12 mouse cellular contexts compared by ENCODE assay signal in genomic region chr14:54442548-54442947, GRCm38 (mm10). TPM values are rescaled to one million over a fixed set of nuclear protein-coding genes. Genes with fewer than 3 reads are reported as not detected.
DNase-seq lines count a peak whose midpoint lies in the region; ATAC-seq and TF ChIP-seq lines count a peak whose summit lies in the region.
"Had no signal": no experiment of that assay in that cellular context is flagged by ENCODE, and none has a peak within 500 bp of the region (broad histone marks: within the 10 kb centered on the region; RNA-seq: fewer than 3 reads in every experiment).

No protein-coding gene starts in this region.

- DNase-seq in heart, adult 18-20 months: no peak
- peak; percentile 45 for DNase-seq in midbrain, embryonic 11.5 days (ENCODE audit: low spot score, missing footprints)
- DNase-seq in midbrain, embryonic 14.5 days: no peak
- no peak for DNase-seq in natural killer cell, adult 2 months (ENCODE audit: low spot score in 2 of 2)
- DNase-seq in layer of hippocampus, adult 2 months (ENCODE audit: low spot score in 2 of 2): no peak
- DNase-seq: kidney, adult 8-10 months; right cerebral cortex, postnatal 25 days had no signal

- peaks cover 42% of the 10 kb centered on the region for H3K36me3 ChIP-seq in heart, embryonic 13.5 days
- H3K36me3 ChIP-seq in midbrain, embryonic 11.5 days (ENCODE audit: control insufficient read depth, insufficient read depth, low read length): peaks cover 3% of the 10 kb centered on the region; the same call in 1 of the 2 replicates
- H3K36me3 ChIP-seq in midbrain, embryonic 14.5 days (ENCODE audit: control insufficient read depth, insufficient read depth, low read length): peaks cover 18% of the 10 kb centered on the region; the same call in 1 of the 2 replicates
- H3K36me3 ChIP-seq in limb, embryonic 12.5 days: peaks cover 43% of the 10 kb centered on the region
- H3K36me3 ChIP-seq in forebrain, embryonic 12.5 days (replicated peaks): peaks cover 38% of the 10 kb centered on the region

- peaks cover 33% of the 10 kb centered on the region for H3K4me1 ChIP-seq in heart, embryonic 13.5 days
- H3K4me1 ChIP-seq in midbrain, embryonic 11.5 days (ENCODE audit: control insufficient read depth, insufficient read depth, low read length): peaks cover 3% of the 10 kb centered on the region; the same call in 1 of the 2 replicates
- no peaks in the 10 kb centered on the region for H3K4me1 ChIP-seq in midbrain, embryonic 14.5 days (ENCODE audit: control insufficient read depth, insufficient read depth, low read length)
- peaks cover 23% of the 10 kb centered on the region for H3K4me1 ChIP-seq in limb, embryonic 12.5 days (replicated peaks)
- H3K4me1 ChIP-seq in forebrain, embryonic 12.5 days: peaks cover 4% of the 10 kb centered on the region; the same call in 1 of the 2 replicates

- H3K27me3 ChIP-seq in heart, embryonic 13.5 days (replicated peaks): no peaks in the 10 kb centered on the region
- no peaks in the 10 kb centered on the region for H3K27me3 ChIP-seq in midbrain, embryonic 11.5 days (ENCODE audit: control insufficient read depth, insufficient read depth, low read length)
- no peaks in the 10 kb centered on the region for H3K27me3 ChIP-seq in midbrain, embryonic 14.5 days (ENCODE audit: control insufficient read depth, insufficient read depth, low read length)
- no peaks in the 10 kb centered on the region for H3K27me3 ChIP-seq in limb, embryonic 12.5 days
- no peaks in the 10 kb centered on the region for H3K27me3 ChIP-seq in forebrain, embryonic 12.5 days

- H3K4me3 ChIP-seq in heart, embryonic 13.5 days: no peak overlapping the region
- no peak overlapping the region for H3K4me3 ChIP-seq in midbrain, embryonic 11.5 days (ENCODE audit: low read depth, low read length)
- no peak overlapping the region for H3K4me3 ChIP-seq in midbrain, embryonic 14.5 days (replicated peaks; ENCODE audit: low read depth, low read length)
- no peak overlapping the region for H3K4me3 ChIP-seq in limb, embryonic 12.5 days (replicated peaks)
- H3K4me3 ChIP-seq in forebrain, embryonic 12.5 days (replicated peaks): no peak overlapping the region
- H3K4me3 ChIP-seq in layer of hippocampus, adult 2 months: no peak overlapping the region
- H3K4me3 ChIP-seq: liver, embryonic 12.5 days had no signal

- TF ChIP-seq CTCF in layer of hippocampus, adult 2 months (conservative IDR thresholded peaks at IDR 0.05): no peak

- H3K9ac ChIP-seq in heart, embryonic 13.5 days: no peak overlapping the region
- no peak overlapping the region for H3K9ac ChIP-seq in midbrain, embryonic 11.5 days (ENCODE audit: low read length)
- H3K9ac ChIP-seq in midbrain, embryonic 14.5 days (replicated peaks; ENCODE audit: low read length): no peak overlapping the region
- H3K9ac ChIP-seq in limb, embryonic 12.5 days (replicated peaks): no peak overlapping the region
- no peak overlapping the region for H3K9ac ChIP-seq in forebrain, embryonic 12.5 days
- H3K9ac ChIP-seq: liver, embryonic 12.5 days had no signal

- no peaks in the 10 kb centered on the region for H3K9me3 ChIP-seq in heart, embryonic 13.5 days
- H3K9me3 ChIP-seq in midbrain, embryonic 11.5 days (ENCODE audit: control insufficient read depth, low read length): no peaks in the 10 kb centered on the region
- no peaks in the 10 kb centered on the region for H3K9me3 ChIP-seq in midbrain, embryonic 14.5 days (ENCODE audit: control insufficient read depth, low read length)
- no peaks in the 10 kb centered on the region for H3K9me3 ChIP-seq in limb, embryonic 12.5 days
- H3K9me3 ChIP-seq in forebrain, embryonic 12.5 days: no peaks in the 10 kb centered on the region
- H3K9me3 ChIP-seq: liver, embryonic 12.5 days had no signal

- WGBS in heart, embryonic 13.5 days: 83% methylated on average over 3 of the region's 3 CpGs
- WGBS in midbrain, embryonic 11.5 days: 95% methylated on average over 3 of the region's 3 CpGs
- WGBS in midbrain, embryonic 14.5 days: 87% methylated on average over 3 of the region's 3 CpGs
- WGBS in limb, embryonic 12.5 days: 91% methylated on average over 3 of the region's 3 CpGs
- 91% methylated on average over 3 of the region's 3 CpGs for WGBS in forebrain, embryonic 12.5 days

- ATAC-seq in heart, embryonic 13.5 days (ENCODE audit: extremely low read depth, insufficient number of reproducible peaks, low FRiP score, low TSS enrichment): no peak
- ATAC-seq in midbrain, embryonic 11.5 days (ENCODE audit: low FRiP score): no peak
- ATAC-seq in midbrain, embryonic 14.5 days (ENCODE audit: low FRiP score, low TSS enrichment): no peak
- ATAC-seq in limb, embryonic 12.5 days (ENCODE audit: insufficient number of reproducible peaks, insufficient read depth, low FRiP score, low TSS enrichment, low read depth): peak; percentile 40; the same call in 1 of the 2 replicates
- ATAC-seq in forebrain, embryonic 12.5 days (ENCODE audit: low FRiP score): no peak

- no peak overlapping the region for H3K4me2 ChIP-seq in heart, embryonic 13.5 days
- H3K4me2 ChIP-seq in midbrain, embryonic 11.5 days: no peak overlapping the region
- no peak overlapping the region for H3K4me2 ChIP-seq in midbrain, embryonic 14.5 days (ENCODE audit: low read length)
- H3K4me2 ChIP-seq in limb, embryonic 12.5 days: no peak overlapping the region
- H3K4me2 ChIP-seq in forebrain, embryonic 12.5 days: no peak overlapping the region
- H3K4me2 ChIP-seq: heart, embryonic 11.5 days; liver, embryonic 12.5 days had no signal

- peak overlapping the region; percentile 38 for H3K27ac ChIP-seq in heart, embryonic 13.5 days (replicated peaks)
- H3K27ac ChIP-seq in midbrain, embryonic 11.5 days (ENCODE audit: low read depth, low read length): no peak overlapping the region
- no peak overlapping the region for H3K27ac ChIP-seq in midbrain, embryonic 14.5 days (replicated peaks; ENCODE audit: low read depth, low read length)
- H3K27ac ChIP-seq in limb, embryonic 12.5 days: peak overlapping the region; percentile 88; the same call in 1 of the 2 replicates
- no peak overlapping the region for H3K27ac ChIP-seq in forebrain, embryonic 12.5 days
- no peak overlapping the region for H3K27ac ChIP-seq in layer of hippocampus, adult 2 months
- H3K27ac ChIP-seq: liver, embryonic 12.5 days had no signal

RNA-seq across cellular contexts. Expression of gene Mmp14, which starts 11.1 kb away (rescaled TPM):
- polyA plus RNA-seq in heart, embryonic 13.5 days (2015; fragmentation: Nextera tagmentation; extraction: Ambion mirVana): 97.4 and 98.7 TPM in 2 replicates
- 10 to 100 TPM; 12.4 to 15.3 TPM for total RNA-seq in heart, adult 18-20 months (2021)
- polyA plus RNA-seq in midbrain, embryonic 11.5 days (2014; fragmentation: Nextera tagmentation; extraction: Ambion mirVana): 57.4 and 57.5 TPM in 2 replicates
- 36.2 and 58.5 TPM in 2 replicates for polyA plus RNA-seq in midbrain, embryonic 14.5 days (2014; fragmentation: Nextera tagmentation; extraction: Ambion mirVana)
- polyA plus RNA-seq in limb, embryonic 12.5 days (2016; fragmentation: Nextera tagmentation; extraction: Ambion mirVana): 149 and 176 TPM in 2 replicates
- 76.0 and 79.2 TPM in 2 replicates for polyA plus RNA-seq in forebrain, embryonic 12.5 days (2016; fragmentation: Nextera tagmentation; extraction: Ambion mirVana)
- total RNA-seq in layer of hippocampus, adult 2 months (2021): 10 to 100 TPM; 16.1 to 18.4 TPM

RNA-seq across cellular contexts. Expression of gene Mrpl52, which starts 15.8 kb away (rescaled TPM):
- 226 and 256 TPM in 2 replicates for polyA plus RNA-seq in heart, embryonic 13.5 days (2015; fragmentation: Nextera tagmentation; extraction: Ambion mirVana)
- total RNA-seq in heart, adult 18-20 months (2021): 100 to 1,000 TPM; 122 to 150 TPM
- 238 and 253 TPM in 2 replicates for polyA plus RNA-seq in midbrain, embryonic 11.5 days (2014; fragmentation: Nextera tagmentation; extraction: Ambion mirVana)
- 293 and 337 TPM in 2 replicates for polyA plus RNA-seq in midbrain, embryonic 14.5 days (2014; fragmentation: Nextera tagmentation; extraction: Ambion mirVana)
- polyA plus RNA-seq in limb, embryonic 12.5 days (2016; fragmentation: Nextera tagmentation; extraction: Ambion mirVana): 259 and 277 TPM in 2 replicates
- polyA plus RNA-seq in forebrain, embryonic 12.5 days (2016; fragmentation: Nextera tagmentation; extraction: Ambion mirVana): 274 and 307 TPM in 2 replicates
- total RNA-seq in layer of hippocampus, adult 2 months (2021): 100 to 1,000 TPM in 1 of 2 experiments, 10 to 100 TPM in 1; 99.8 to 101 TPM

RNA-seq across cellular contexts. Expression of gene Lrp10, which starts 21.4 kb away (rescaled TPM):
- 42.1 and 42.2 TPM in 2 replicates for polyA plus RNA-seq in heart, embryonic 13.5 days (2015; fragmentation: Nextera tagmentation; extraction: Ambion mirVana)
- total RNA-seq in heart, adult 18-20 months (2021): 10 to 100 TPM; 40.0 to 47.8 TPM
- 15.8 and 19.5 TPM in 2 replicates for polyA plus RNA-seq in midbrain, embryonic 11.5 days (2014; fragmentation: Nextera tagmentation; extraction: Ambion mirVana)
- polyA plus RNA-seq in midbrain, embryonic 14.5 days (2014; fragmentation: Nextera tagmentation; extraction: Ambion mirVana): 26.1 and 27.5 TPM in 2 replicates
- 28.3 and 28.7 TPM in 2 replicates for polyA plus RNA-seq in limb, embryonic 12.5 days (2016; fragmentation: Nextera tagmentation; extraction: Ambion mirVana)
- 26.2 and 29.8 TPM in 2 replicates for polyA plus RNA-seq in forebrain, embryonic 12.5 days (2016; fragmentation: Nextera tagmentation; extraction: Ambion mirVana)
- total RNA-seq in layer of hippocampus, adult 2 months (2021): 10 to 100 TPM; 28.5 to 30.3 TPM

RNA-seq across cellular contexts. Expression of gene Slc7a7, which starts 25.0 kb away (rescaled TPM):
- polyA plus RNA-seq in heart, embryonic 13.5 days (2015; fragmentation: Nextera tagmentation; extraction: Ambion mirVana): 9.6 and 10.8 TPM in 2 replicates
- 1 to 10 TPM; 4.8 to 6.5 TPM for total RNA-seq in heart, adult 18-20 months (2021)
- 4.3 and 4.7 TPM in 2 replicates for polyA plus RNA-seq in midbrain, embryonic 11.5 days (2014; fragmentation: Nextera tagmentation; extraction: Ambion mirVana)
- polyA plus RNA-seq in midbrain, embryonic 14.5 days (2014; fragmentation: Nextera tagmentation; extraction: Ambion mirVana): 3.5 and 4.0 TPM in 2 replicates
- polyA plus RNA-seq in limb, embryonic 12.5 days (2016; fragmentation: Nextera tagmentation; extraction: Ambion mirVana): 3.3 and 5.1 TPM in 2 replicates
- 4.2 and 5.4 TPM in 2 replicates for polyA plus RNA-seq in forebrain, embryonic 12.5 days (2016; fragmentation: Nextera tagmentation; extraction: Ambion mirVana)
- total RNA-seq in layer of hippocampus, adult 2 months (2021): 1 to 10 TPM; 1.4 to 2.0 TPM

RNA-seq across cellular contexts. Expression of gene Rem2, which starts 33.4 kb away (rescaled TPM):
- polyA plus RNA-seq in heart, embryonic 13.5 days (2015; fragmentation: Nextera tagmentation; extraction: Ambion mirVana): 1.6 and 2.0 TPM in 2 replicates
- not detected for total RNA-seq in heart, adult 18-20 months (2021)
- polyA plus RNA-seq in midbrain, embryonic 11.5 days (2014; fragmentation: Nextera tagmentation; extraction: Ambion mirVana): 33.6 and 34.4 TPM in 2 replicates
- polyA plus RNA-seq in midbrain, embryonic 14.5 days (2014; fragmentation: Nextera tagmentation; extraction: Ambion mirVana): 37.2 and 44.6 TPM in 2 replicates
- polyA plus RNA-seq in limb, embryonic 12.5 days (2016; fragmentation: Nextera tagmentation; extraction: Ambion mirVana): 4.3 and 5.0 TPM in 2 replicates
- polyA plus RNA-seq in forebrain, embryonic 12.5 days (2016; fragmentation: Nextera tagmentation; extraction: Ambion mirVana): 26.1 and 29.9 TPM in 2 replicates
- total RNA-seq in layer of hippocampus, adult 2 months (2021): 10 to 100 TPM; 23.9 to 24.0 TPM

Comparison
In these comparisons a context has a peak if more than half of its experiments do, and no peak if none do; other contexts are left out.
1. H3K27ac ChIP-seq: peak in heart, embryonic 13.5 days (single experiment) and limb, embryonic 12.5 days (single experiment); none in midbrain, embryonic 11.5 days (single experiment), midbrain, embryonic 14.5 days (single experiment), forebrain, embryonic 12.5 days (single experiment) and layer of hippocampus, adult 2 months (single experiment).